Mouse (Mus musculus) limb, embryonic 14.5 days (tissue): Measurements from ENCODE around the gene Kras. TPM values are rescaled to one million over a fixed set of nuclear protein-coding genes. Genes with fewer than 3 reads are reported as not detected.

ENCODE experiments used
- ATAC-seq: fragments of 200-750 bp; cut with Nextera tagmentation; 2 replicates; pipeline ENCODE4 v1.8.0; 2017; ENCODE audit warnings: low read depth, moderate number of reproducible peaks, moderate TSS enrichment; ENCODE audit not compliant: low FRiP score
- DNase-seq: peaks from one replicate; pipeline ENCODE4 v3.0.0-alpha.2; 2015; ENCODE audit warnings: low spot score
- H3K27ac ChIP-seq: fragments of 300-500 bp; sonication (generic); replicated peaks from 2 replicates; pipeline ENCODE4 v1.5.1; 2014; ENCODE audit warnings: low read depth, mild to moderate bottlenecking, low read length, moderate library complexity, mixed read lengths
- H3K27me3 ChIP-seq: fragments of 300-500 bp; sonication (generic); 2 replicates; pipeline ENCODE4 v1.6.1; 2014; ENCODE audit warnings: low read length, mixed read lengths; ENCODE audit not compliant: control insufficient read depth, insufficient read depth
- H3K36me3 ChIP-seq: fragments of 300-500 bp; sonication (generic); 2 replicates; pipeline ENCODE4 v1.6.1; 2014; ENCODE audit warnings: mild to moderate bottlenecking, low read length, moderate library complexity, mixed read lengths; ENCODE audit not compliant: control insufficient read depth, insufficient read depth
- H3K4me1 ChIP-seq: fragments of 300-500 bp; sonication (generic); 2 replicates; pipeline ENCODE4 v1.6.1; 2014; ENCODE audit warnings: antibody characterized with exemption, low read length, mixed read lengths; ENCODE audit not compliant: control insufficient read depth, insufficient read depth
- H3K4me2 ChIP-seq: fragments of 300-500 bp; sonication (generic); replicated peaks from 2 replicates; pipeline ENCODE4 v1.6.1; 2014; ENCODE audit warnings: low read depth, mild to moderate bottlenecking, low read length, moderate library complexity; ENCODE audit not compliant: severe bottlenecking
- H3K4me3 ChIP-seq: fragments of 300-500 bp; sonication (generic); replicated peaks from 2 replicates; pipeline ENCODE4 v1.5.1; 2014; ENCODE audit warnings: low read length
- H3K9ac ChIP-seq: fragments of 300-500 bp; sonication (generic); 2 replicates; pipeline ENCODE4 v1.6.1; 2014; ENCODE audit warnings: mild to moderate bottlenecking, low read depth, low read length, moderate library complexity; ENCODE audit not compliant: severe bottlenecking
- H3K9me3 ChIP-seq: fragments of 300-500 bp; sonication (generic); 2 replicates; pipeline ENCODE4 v1.6.1; 2016; ENCODE audit warnings: low read length; ENCODE audit not compliant: control insufficient read depth
- POLR2A ChIP-seq: fragments of 200-500 bp; IDR thresholded peaks from 2 replicates; pipeline ENCODE4 v1.8.0; 2012; ENCODE audit warnings: inconsistent platforms, mild to moderate bottlenecking, moderate library complexity, borderline replicate concordance; ENCODE audit not compliant: insufficient read depth, insufficient read length; ENCODE audit errors: extremely low read depth
- WGBS: fragments of 180-500 bp; shearing (Covaris S2); extraction: QIAGEN DNeasy Blood & Tissue Kit; methylation state at CpG from one replicate; pipeline ENCODE4 v1.1.7; 2014; 5-methylcytosine and 5-hydroxymethylcytosine counted together
- polyA plus RNA-seq, 2 experiments: library from polyadenylated mRNA; depleted of rRNA in 1 of 2; stranded (reverse) in 1 of 2; unstranded in 1 of 2; fragments of >200 nt; fragmentation: Nextera tagmentation in 1 of 2; extraction: Ambion mirVana in 1 of 2; gene quantifications; 2 replicates each; pipeline versions ENCODE4 v1.2.1 to v1.2.3; 2012 to 2014

The Kras gene
- polyA plus RNA-seq, 2 experiments = 33.3 to 67.8 TPM

DNA sequence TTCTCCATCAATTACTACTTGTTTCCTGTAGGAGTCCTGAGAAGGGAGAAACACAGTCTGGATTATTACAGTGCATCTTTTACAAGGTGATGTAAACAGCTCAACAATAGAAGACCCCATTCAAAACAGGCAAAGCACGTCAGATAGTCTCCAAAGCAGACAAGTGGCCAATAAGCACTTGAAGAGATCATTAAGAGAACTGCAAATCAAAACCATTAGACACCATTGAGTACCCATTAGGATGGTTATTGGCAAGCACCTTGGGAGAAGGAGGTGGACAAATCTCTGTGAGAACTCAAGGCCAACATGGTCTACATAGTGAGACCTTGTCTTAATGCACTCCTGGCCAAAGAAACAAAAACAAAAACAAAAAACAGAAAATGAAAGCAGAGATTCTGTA is 15.6 kb downstream of the Kras start:
- ATAC-seq (no peak), DNase-seq (no peak)
- Histone ChIP-seq H3K27me3 (no peaks in the 10 kb centered on the region), H3K9ac (no peak overlapping the region), H3K27ac (no peak overlapping the region), H3K4me2 (no peak overlapping the region), H3K36me3 (peaks cover 36% of the 10 kb centered on the region), H3K4me1 (no peaks in the 10 kb centered on the region), H3K9me3 (no peaks in the 10 kb centered on the region), H3K4me3 (no peak overlapping the region)
- TF ChIP-seq POLR2A = no peak
- WGBS = 72% methylated on average over 1 of the region's 1 CpGs

DNA sequence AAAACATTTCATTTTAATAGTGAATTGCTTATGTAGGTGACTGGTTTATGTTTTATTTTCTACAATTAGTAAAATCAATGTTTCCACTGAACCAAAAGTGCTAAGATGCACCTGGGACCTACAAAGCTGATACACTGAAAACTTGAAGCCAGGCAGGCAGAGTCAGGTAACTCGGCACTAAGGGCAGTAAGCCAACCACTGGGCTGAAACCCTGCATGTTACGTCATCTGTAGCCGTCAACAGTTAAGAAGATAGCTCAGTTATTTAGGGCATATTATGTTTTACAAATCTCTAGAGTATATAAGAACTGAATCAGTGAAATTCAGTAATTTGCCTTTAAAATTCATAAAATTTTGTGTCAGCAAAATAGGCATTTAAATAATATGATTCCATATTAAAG is 23.7 kb downstream of the Kras start:
- DNase-seq = no peak
- 69% methylated on average over 3 of the region's 3 CpGs for WGBS
- Histone ChIP-seq H3K9me3 (no peaks in the 10 kb centered on the region), H3K27me3 (no peaks in the 10 kb centered on the region), H3K4me3 (no peak overlapping the region), H3K27ac (no peak overlapping the region), H3K4me2 (no peak overlapping the region), H3K36me3 (peaks cover 35% of the 10 kb centered on the region), H3K4me1 (no peaks in the 10 kb centered on the region), H3K9ac (no peak overlapping the region)
- ATAC-seq = no peak
- TF ChIP-seq POLR2A = no peak

DNA sequence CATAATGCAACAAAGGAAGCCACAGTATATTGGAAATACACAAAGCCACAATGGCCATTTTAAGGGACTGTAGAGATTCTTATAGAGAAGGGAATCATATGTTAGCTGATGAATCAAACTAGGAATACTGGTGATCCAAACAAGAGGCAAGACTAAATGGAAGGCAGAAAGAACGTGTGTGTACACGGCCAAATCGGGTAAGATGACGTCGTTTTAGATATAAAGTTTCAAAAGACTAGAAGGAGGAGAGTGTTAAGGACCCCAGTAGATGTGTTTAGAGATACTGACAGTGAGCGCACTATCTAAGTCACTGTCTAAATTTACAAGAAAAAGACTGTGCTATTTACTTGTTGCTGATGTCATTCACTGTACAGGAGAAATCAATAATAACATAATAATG is 25.8 kb downstream of the Kras start:
- DNase-seq = no peak
- Histone ChIP-seq H3K36me3 (peaks cover 31% of the 10 kb centered on the region), H3K9ac (no peak overlapping the region), H3K9me3 (no peaks in the 10 kb centered on the region), H3K27me3 (no peaks in the 10 kb centered on the region), H3K4me1 (no peaks in the 10 kb centered on the region), H3K4me3 (no peak overlapping the region), H3K27ac (no peak overlapping the region), H3K4me2 (no peak overlapping the region)
- WGBS = 92% methylated on average over 6 of the region's 6 CpGs
- no peak for TF ChIP-seq POLR2A
- no peak for ATAC-seq

DNA sequence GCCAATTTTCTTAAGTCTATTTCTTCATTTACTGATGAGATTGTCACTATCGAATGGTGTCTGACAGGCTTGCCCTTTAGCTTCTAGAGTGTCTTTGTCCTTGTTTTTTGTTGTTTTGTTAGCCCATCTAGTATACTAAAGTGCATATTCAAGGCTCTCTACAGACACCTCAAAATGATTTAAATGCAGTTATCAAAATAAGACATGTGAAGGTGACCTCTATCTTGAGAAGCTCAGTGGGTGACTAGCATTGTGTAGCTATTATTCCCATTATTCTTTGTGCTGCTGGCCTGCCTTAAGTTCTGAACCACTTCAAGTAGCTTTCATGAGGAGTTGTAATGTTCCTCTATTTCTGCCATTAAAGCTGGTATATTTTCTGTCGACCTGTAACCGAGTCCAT is 34.2 kb downstream of the Kras start:
- Histone ChIP-seq H3K9me3 (no peaks in the 10 kb centered on the region), H3K9ac (no peak overlapping the region), H3K36me3 (peaks cover 28% of the 10 kb centered on the region), H3K27ac (no peak overlapping the region), H3K4me2 (no peak overlapping the region), H3K4me3 (no peak overlapping the region), H3K4me1 (no peaks in the 10 kb centered on the region), H3K27me3 (no peaks in the 10 kb centered on the region)
- 88% methylated on average over 3 of the region's 3 CpGs for WGBS
- DNase-seq (no peak), ATAC-seq (no peak)
- no peak for TF ChIP-seq POLR2A

DNA sequence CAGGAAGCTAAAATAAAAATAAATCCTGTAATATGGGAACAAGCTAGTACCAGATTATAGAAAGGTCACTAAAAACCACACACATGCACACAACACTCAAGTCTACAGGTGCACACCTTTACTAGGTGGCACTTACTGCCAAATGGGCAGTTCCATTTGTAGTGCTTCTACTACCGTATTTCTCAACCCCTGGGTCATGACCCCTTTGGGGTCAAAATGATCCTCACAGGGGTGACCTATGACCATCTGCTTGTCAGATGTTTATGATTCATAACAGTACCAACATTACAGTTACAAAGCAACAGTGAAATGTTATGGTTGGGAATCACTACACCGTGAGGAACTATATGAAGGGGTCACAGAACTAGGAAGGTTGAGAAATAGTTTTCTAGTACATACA is 36.1 kb downstream of the Kras start:
- whole genome bisulfite sequencing = 82% methylated on average over 2 of the region's 2 CpGs
- no peak for DNase-seq

More for the DNA sequence above, 36.1 kb downstream of the Kras start:
- Histone ChIP-seq H3K9me3 (no peaks in the 10 kb centered on the region), H3K4me1 (0 out of 2 replicates have a peak, but pooled peaks cover 3% of the 10 kb centered on the region), H3K36me3 (peaks cover 18% of the 10 kb centered on the region), H3K4me2 (no peak overlapping the region), H3K27me3 (no peaks in the 10 kb centered on the region), H3K4me3 (no peak overlapping the region), H3K9ac (no peak overlapping the region), H3K27ac (no peak overlapping the region)
- ATAC-seq = no peak
- TF ChIP-seq POLR2A = no peak
